Mouse (Mus musculus): ENCODE measurements around the gene Lhx4.

- TF ChIP-seq CTCF (IDR thresholded peaks at IDR 0.05; ENCODE audit: insufficient read depth, low read depth, low read length) (no peak), POLR2A (IDR thresholded peaks at IDR 0.05; ENCODE audit: insufficient read depth, low read depth, low read length) (no peak)
Observed at GRCm38 (mm10) chr1:155656321-155656720, 95.2 kb downstream of the Lhx4 start.

All from olfactory bulb, adult 2 months (tissue).